Mouse (Mus musculus) small intestine, adult 2 months (tissue): ENCODE measurements at regions not wholly inside any gene's neighbourhood (a gene's known extent, or its start where the extent isn't known, plus 50 kb on each side); places are given as distances from the start of the nearest gene placed in this dataset.

Experiments used
- H3K27ac ChIP-seq: fragments of 200-500 bp; 2 replicates; pipeline ENCODE4 v1.5.1; 2012; ENCODE audit warnings: low read depth, low read length, control low read depth, inconsistent platforms; ENCODE audit not compliant: insufficient read depth
- H3K27me3 ChIP-seq: fragments of 200-500 bp; 2 replicates; pipeline ENCODE4 v1.6.1; 2012; ENCODE audit warnings: mild to moderate bottlenecking, moderate library complexity, low read length, inconsistent platforms; ENCODE audit not compliant: control insufficient read depth, insufficient read depth
- H3K36me3 ChIP-seq: fragments of 200-500 bp; 2 replicates; pipeline ENCODE4 v1.6.1; 2012; ENCODE audit warnings: mild to moderate bottlenecking, low read length, control low read depth, inconsistent platforms; ENCODE audit not compliant: control insufficient read depth, insufficient read depth
- H3K4me1 ChIP-seq: fragments of 200-500 bp; 2 replicates; pipeline ENCODE4 v1.6.1; 2012; ENCODE audit warnings: low read length, inconsistent platforms, mixed read lengths; ENCODE audit not compliant: control insufficient read depth, insufficient read depth, insufficient read length
- H3K4me3 ChIP-seq: fragments of 200-500 bp; 2 replicates; pipeline ENCODE4 v1.5.1; 2012; ENCODE audit warnings: low read depth, mild to moderate bottlenecking, control low read depth, inconsistent platforms, low read length, moderate library complexity
- CTCF ChIP-seq: fragments of 200-500 bp; IDR thresholded peaks from 2 replicates; pipeline ENCODE4 v1.5.1; 2012; ENCODE audit warnings: low read depth, mild to moderate bottlenecking, control low read depth, inconsistent platforms, low read length, moderate library complexity, mixed read lengths; ENCODE audit not compliant: insufficient replicate concordance, insufficient read length; ENCODE audit errors: extremely low read depth
- POLR2A ChIP-seq: fragments of 200-500 bp; IDR thresholded peaks from 2 replicates; pipeline ENCODE4 v1.6.1; 2012; ENCODE audit warnings: low read depth, mild to moderate bottlenecking, control low read depth, inconsistent platforms, low read length, moderate library complexity
- WGBS: fragments of 180-500 bp; shearing (Covaris S2); methylation state at CpG from one replicate; pipeline ENCODE4 v1.1.7; 2018; 5-methylcytosine and 5-hydroxymethylcytosine counted together

- WGBS: 81% methylated on average over 1 of the region's 1 CpGs
- no peaks in the 10 kb centered on the region for H3K27me3 ChIP-seq
- no peak overlapping the region for H3K27ac ChIP-seq
- H3K36me3 ChIP-seq: no peaks in the 10 kb centered on the region
- H3K4me1 ChIP-seq: no peaks in the 10 kb centered on the region
- TF ChIP-seq CTCF (no peak), POLR2A (no peak)
- no peak overlapping the region for H3K4me3 ChIP-seq
Measured at GRCm38 (mm10) chr15:93875685-93876084, 280.0 kb upstream of the Prickle1 start.

GRCm38 (mm10) chr15:93874206-93874605 is 278.5 kb upstream of the Prickle1 start:
- Histone ChIP-seq H3K4me3 (no peak overlapping the region), H3K27me3 (no peaks in the 10 kb centered on the region), H3K27ac (no peak overlapping the region), H3K4me1 (no peaks in the 10 kb centered on the region), H3K36me3 (no peaks in the 10 kb centered on the region)
- no peak for TF ChIP-seq CTCF
- TF ChIP-seq POLR2A: no peak
- WGBS: 70% methylated on average over 6 of the region's 6 CpGs

- Histone ChIP-seq H3K27ac (no peak overlapping the region), H3K4me1 (no peaks in the 10 kb centered on the region), H3K36me3 (no peaks in the 10 kb centered on the region), H3K27me3 (no peaks in the 10 kb centered on the region), H3K4me3 (no peak overlapping the region)
- no peak for TF ChIP-seq POLR2A
- TF ChIP-seq CTCF: no peak
- WGBS: 81% methylated on average over 12 of the region's 12 CpGs
Measured at GRCm38 (mm10) chr15:93857336-93857901, 261.7 kb upstream of the Prickle1 start.

- no peaks in the 10 kb centered on the region for H3K27me3 ChIP-seq
- WGBS: 85% methylated on average over 3 of the region's 3 CpGs
- no peak overlapping the region for H3K27ac ChIP-seq
- H3K4me3 ChIP-seq: no peak overlapping the region
- H3K4me1 ChIP-seq: no peaks in the 10 kb centered on the region
- no peaks in the 10 kb centered on the region for H3K36me3 ChIP-seq
- no peak for TF ChIP-seq POLR2A
- TF ChIP-seq CTCF: no peak
Measured at GRCm38 (mm10) chr15:93853221-93853620, 257.5 kb upstream of the Prickle1 start.

GRCm38 (mm10) chr15:93852126-93852525 is 256.4 kb upstream of the Prickle1 start:
- TF ChIP-seq CTCF: no peak
- no peak for TF ChIP-seq POLR2A
- Histone ChIP-seq H3K4me1 (no peaks in the 10 kb centered on the region), H3K36me3 (no peaks in the 10 kb centered on the region), H3K27ac (no peak overlapping the region), H3K27me3 (no peaks in the 10 kb centered on the region), H3K4me3 (no peak overlapping the region)
- 89% methylated on average over 4 of the region's 4 CpGs for WGBS

- no peaks in the 10 kb centered on the region for H3K4me1 ChIP-seq
- H3K27me3 ChIP-seq: no peaks in the 10 kb centered on the region
- WGBS: 86% methylated on average over 6 of the region's 6 CpGs
- H3K36me3 ChIP-seq: no peaks in the 10 kb centered on the region
- H3K4me3 ChIP-seq: no peak overlapping the region
- TF ChIP-seq CTCF: no peak
- TF ChIP-seq POLR2A: no peak
- H3K27ac ChIP-seq: no peak overlapping the region
Measured at GRCm38 (mm10) chr15:93850388-93850787, 254.7 kb upstream of the Prickle1 start.

GRCm38 (mm10) chr15:93848830-93849229 is 253.1 kb upstream of the Prickle1 start:
- no peaks in the 10 kb centered on the region for H3K36me3 ChIP-seq
- H3K27me3 ChIP-seq: no peaks in the 10 kb centered on the region
- H3K4me3 ChIP-seq: no peak overlapping the region
- no peak overlapping the region for H3K27ac ChIP-seq
- H3K4me1 ChIP-seq: no peaks in the 10 kb centered on the region
- 82% methylated on average over 4 of the region's 4 CpGs for WGBS
- TF ChIP-seq CTCF (no peak), POLR2A (no peak)

- no peaks in the 10 kb centered on the region for H3K4me1 ChIP-seq
- no peak for TF ChIP-seq POLR2A
- TF ChIP-seq CTCF: no peak
- no peak overlapping the region for H3K4me3 ChIP-seq
- H3K27me3 ChIP-seq: no peaks in the 10 kb centered on the region
- 76% methylated on average over 4 of the region's 4 CpGs for WGBS
- no peak overlapping the region for H3K27ac ChIP-seq
- H3K36me3 ChIP-seq: no peaks in the 10 kb centered on the region
Measured at GRCm38 (mm10) chr15:93846797-93847196, 251.1 kb upstream of the Prickle1 start.
